In the genomic region with DNA sequence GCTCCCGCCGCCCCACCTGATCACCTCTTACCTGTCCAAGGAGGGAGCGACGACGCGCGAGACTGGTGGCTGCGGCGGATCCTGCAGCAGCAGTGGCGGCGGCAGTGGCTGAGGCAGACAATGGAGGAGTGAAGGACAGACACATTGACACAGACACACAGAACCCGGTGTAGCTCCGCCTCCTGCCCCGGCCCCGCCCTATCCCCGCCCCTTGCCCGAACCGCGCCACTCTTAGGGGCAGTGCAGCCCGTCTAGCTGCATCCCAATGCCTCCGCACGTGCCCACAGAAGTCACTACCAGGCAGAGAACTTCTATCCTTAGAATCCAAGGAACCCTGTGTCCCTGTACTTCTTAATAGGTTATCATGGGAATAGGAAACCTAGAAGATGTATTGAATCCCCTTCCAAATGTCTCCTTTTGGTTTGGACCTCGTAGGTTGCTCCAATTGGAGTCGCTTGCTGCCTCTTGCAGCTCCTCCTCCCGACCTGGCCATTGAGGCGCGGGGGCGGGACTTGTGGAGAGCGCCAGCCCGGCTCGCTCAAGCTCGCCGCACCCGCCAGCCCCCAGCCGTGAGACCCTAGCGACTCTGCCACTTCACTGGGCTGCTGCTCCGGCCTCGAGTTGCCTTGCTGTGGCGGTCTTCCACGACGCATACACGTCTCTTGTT, we compare ENCODE assay signal across 8 mouse cellular contexts. TPM values are rescaled to one million over a fixed set of nuclear protein-coding genes. Genes with fewer than 3 reads are reported as not detected.
DNase-seq lines count a peak whose midpoint lies in the region; ATAC-seq lines count a peak whose summit lies in the region.

Gene Ankmy2, plus strand, starts transcription at position 478 of the 667 bp plus-strand sequence.

- H3K27me3 ChIP-seq in hindbrain, embryonic 12.5 days, result no peaks in the 10 kb centered on the region

- ATAC-seq in hindbrain, embryonic 12.5 days (ENCODE audit: low FRiP score), result peak; percentile 98

- peak within 1 kb of the TSS; percentile 91 for H3K4me3 ChIP-seq in hindbrain, embryonic 12.5 days

- no peaks in the 10 kb centered on the region for H3K9me3 ChIP-seq in hindbrain, embryonic 12.5 days (replicated peaks)

- peak within 1 kb of the TSS; percentile 92 for H3K27ac ChIP-seq in hindbrain, embryonic 12.5 days

- peaks cover 22% of the 10 kb centered on the region for H3K4me1 ChIP-seq in hindbrain, embryonic 12.5 days

- H3K4me2 ChIP-seq in hindbrain, embryonic 12.5 days (replicated peaks), result peak within 1 kb of the TSS; percentile 70

- peak within 1 kb of the TSS; percentile 91 for H3K9ac ChIP-seq in hindbrain, embryonic 12.5 days

- no peaks in the 10 kb centered on the region for H3K36me3 ChIP-seq in hindbrain, embryonic 12.5 days

- DNase-seq in NIH3T3 (ENCODE audit: low read depth), result peak; percentile 95
- DNase-seq in cerebellum, postnatal 10 days, result peak; percentile 96 to 98
- peak; percentile 88 for DNase-seq in frontal cortex, postnatal 10 days (ENCODE audit: low spot score in 2 of 2)
- peak; percentile 93 to 95 for DNase-seq in layer of hippocampus, postnatal 14 days (ENCODE audit: low spot score in 2 of 2)
- DNase-seq in lung, postnatal 25 days (ENCODE audit: low spot score), result peak; percentile 91
- DNase-seq in retina, embryonic 14.5 days (ENCODE audit: low spot score), result peak; percentile 94
- peak; percentile 96 for DNase-seq in thymus, postnatal 4 days

- WGBS in hindbrain, embryonic 12.5 days, result under 1% methylated on average over 42 of the region's 42 CpGs

RNA-seq across cellular contexts. Expression of gene Ankmy2, which starts in this region (rescaled TPM):
- polyA plus RNA-seq in hindbrain, embryonic 12.5 days (2016; fragmentation: Nextera tagmentation; extraction: Ambion mirVana), result 34.5 and 38.4 TPM in 2 replicates
- total RNA-seq in layer of hippocampus, postnatal 14 days (2021), result 10 to 100 TPM; 50.4 to 51.8 TPM

Comparison
In these comparisons a context has a peak if more than half of its experiments do, and no peak if none do; other contexts are left out.
1. Peak in every context shown above with its lines: DNase-seq, ATAC-seq, H3K4me3 ChIP-seq and H3K27ac ChIP-seq.